Mouse (Mus musculus): ENCODE data around the gene Hacd2. TPM values are rescaled to one million over a fixed set of nuclear protein-coding genes. Genes with fewer than 3 reads are reported as not detected.

Hacd2 gene
- polyA plus RNA-seq, 1 experiment from 2014 or later: 34.2 TPM

GRCm38 (mm10) chr16:35034971-35035370, 12.7 kb downstream of the Hacd2 start:
- no peak for ATAC-seq (replicated peaks; ENCODE audit: insufficient number of reproducible peaks, low FRiP score, low TSS enrichment)
- no peaks in the 10 kb centered on the region; the same call in 1 of the 2 replicates for H3K36me3 ChIP-seq (ENCODE audit: control insufficient read depth, insufficient read depth, low read length)
- H3K27me3 ChIP-seq (ENCODE audit: control insufficient read depth, insufficient read depth, low read length): no peaks in the 10 kb centered on the region
- no peaks in the 10 kb centered on the region for H3K9me3 ChIP-seq (replicated peaks; ENCODE audit: control insufficient read depth, low read length)
- H3K4me1 ChIP-seq (ENCODE audit: control insufficient read depth, insufficient read depth, low read length): no peaks in the 10 kb centered on the region; the same call in 1 of the 2 replicates
- no peak overlapping the region for H3K27ac ChIP-seq (ENCODE audit: low read depth, low read length)
- H3K9ac ChIP-seq (ENCODE audit: low read depth, low read length): no peak overlapping the region
- H3K4me2 ChIP-seq: no peak overlapping the region
- H3K4me3 ChIP-seq (ENCODE audit: low read depth, low read length): no peak overlapping the region
- 85% methylated on average over 5 of the region's 5 CpGs for WGBS (ENCODE audit: insufficient replicate concordance)

DNA sequence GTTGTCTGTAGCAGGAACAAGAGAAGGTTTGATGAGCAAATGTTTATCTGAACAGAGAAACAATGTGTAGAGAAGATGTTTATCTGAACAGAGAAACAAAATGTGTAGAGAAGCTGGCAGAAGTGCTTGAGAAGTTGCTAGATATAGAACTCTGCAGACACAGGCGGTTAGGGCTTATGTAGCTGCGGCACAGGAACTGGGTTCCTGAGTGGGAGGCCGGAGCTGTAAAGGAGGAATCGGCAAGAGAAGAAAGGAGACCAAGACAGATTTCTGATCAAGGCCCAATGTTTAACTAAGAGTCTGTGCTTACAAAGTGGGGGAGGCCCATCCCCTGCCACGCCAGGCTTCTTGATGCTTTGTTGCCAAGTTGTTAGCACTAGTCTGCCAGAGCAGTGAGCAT, 14.5 kb downstream of the Hacd2 start:
- Histone ChIP-seq H3K4me3 (ENCODE audit: low read depth, low read length) (no peak overlapping the region), H3K36me3 (ENCODE audit: control insufficient read depth, insufficient read depth, low read length) (peaks cover 2% of the 10 kb centered on the region; the same call in 1 of the 2 replicates), H3K9ac (ENCODE audit: low read depth, low read length) (no peak overlapping the region), H3K4me2 (no peak overlapping the region), H3K27me3 (ENCODE audit: control insufficient read depth, insufficient read depth, low read length) (no peaks in the 10 kb centered on the region), H3K9me3 (replicated peaks; ENCODE audit: control insufficient read depth, low read length) (no peaks in the 10 kb centered on the region), H3K27ac (ENCODE audit: low read depth, low read length) (no peak overlapping the region), H3K4me1 (ENCODE audit: control insufficient read depth, insufficient read depth, low read length) (no peaks in the 10 kb centered on the region; the same call in 1 of the 2 replicates)
- no peak for ATAC-seq (replicated peaks; ENCODE audit: insufficient number of reproducible peaks, low FRiP score, low TSS enrichment)
- WGBS (ENCODE audit: insufficient replicate concordance): 80% methylated on average over 5 of the region's 5 CpGs

DNA sequence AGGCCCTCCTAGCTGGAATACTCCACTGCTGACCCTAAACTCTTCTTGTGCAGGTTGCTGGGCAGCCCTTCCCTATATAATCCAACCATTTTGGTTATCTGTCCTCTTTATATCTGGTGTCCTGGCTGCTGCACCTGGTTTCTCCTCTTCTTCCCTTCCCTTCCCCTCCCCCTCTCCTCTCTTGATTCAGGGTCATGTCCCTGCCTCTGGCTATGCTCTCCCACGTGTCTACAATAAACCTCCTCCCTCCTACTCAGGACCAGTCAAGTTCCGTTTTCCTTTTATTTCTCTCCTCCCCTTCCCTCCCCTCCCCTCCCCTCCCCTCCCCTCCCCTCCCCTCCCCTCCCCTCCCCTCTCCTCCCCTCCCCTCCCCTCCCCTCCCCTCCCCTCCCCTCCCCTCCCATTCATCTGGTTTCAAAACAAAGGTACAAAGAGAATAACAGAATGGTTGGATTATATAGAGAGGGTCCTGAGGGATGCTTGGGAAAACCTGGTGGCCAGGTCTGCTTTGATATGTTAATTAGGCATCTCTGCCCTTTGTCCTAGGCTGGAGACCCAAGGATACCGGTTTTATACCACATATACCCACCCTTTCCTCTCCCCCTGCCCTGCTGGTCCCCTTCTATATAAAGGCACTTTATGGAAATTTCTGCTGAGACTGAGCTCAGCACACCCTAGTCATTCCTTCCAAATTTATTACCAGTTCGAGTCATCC, 16.3 kb downstream of the Hacd2 start:
- H3K9me3 ChIP-seq (replicated peaks; ENCODE audit: control insufficient read depth, low read length): no peaks in the 10 kb centered on the region
- no peak overlapping the region for H3K4me2 ChIP-seq
- ATAC-seq (replicated peaks; ENCODE audit: insufficient number of reproducible peaks, low FRiP score, low TSS enrichment): no peak
- peaks cover 5% of the 10 kb centered on the region; the same call in 1 of the 2 replicates for H3K36me3 ChIP-seq (ENCODE audit: control insufficient read depth, insufficient read depth, low read length)
- H3K27ac ChIP-seq (ENCODE audit: low read depth, low read length): no peak overlapping the region
- no peaks in the 10 kb centered on the region; the same call in 1 of the 2 replicates for H3K4me1 ChIP-seq (ENCODE audit: control insufficient read depth, insufficient read depth, low read length)
- 32% methylated on average over 4 of the region's 4 CpGs for WGBS (ENCODE audit: insufficient replicate concordance)
- no peak overlapping the region for H3K4me3 ChIP-seq (ENCODE audit: low read depth, low read length)
- no peak overlapping the region for H3K9ac ChIP-seq (ENCODE audit: low read depth, low read length)
- no peaks in the 10 kb centered on the region for H3K27me3 ChIP-seq (ENCODE audit: control insufficient read depth, insufficient read depth, low read length)

GRCm38 (mm10) chr16:35040154-35040553, 17.9 kb downstream of the Hacd2 start:
- Histone ChIP-seq H3K4me3 (ENCODE audit: low read depth, low read length) (no peak overlapping the region), H3K27me3 (ENCODE audit: control insufficient read depth, insufficient read depth, low read length) (no peaks in the 10 kb centered on the region), H3K36me3 (ENCODE audit: control insufficient read depth, insufficient read depth, low read length) (peaks cover 5% of the 10 kb centered on the region; the same call in 1 of the 2 replicates), H3K27ac (ENCODE audit: low read depth, low read length) (no peak overlapping the region), H3K4me1 (ENCODE audit: control insufficient read depth, insufficient read depth, low read length) (no peaks in the 10 kb centered on the region; the same call in 1 of the 2 replicates), H3K9ac (ENCODE audit: low read depth, low read length) (no peak overlapping the region), H3K9me3 (replicated peaks; ENCODE audit: control insufficient read depth, low read length) (no peaks in the 10 kb centered on the region), H3K4me2 (no peak overlapping the region)
- no peak for ATAC-seq (replicated peaks; ENCODE audit: insufficient number of reproducible peaks, low FRiP score, low TSS enrichment)
- 57% methylated on average over 1 of the region's 1 CpGs for WGBS (ENCODE audit: insufficient replicate concordance)

- Histone ChIP-seq H3K27me3 (ENCODE audit: control insufficient read depth, insufficient read depth, low read length) (no peaks in the 10 kb centered on the region), H3K9ac (ENCODE audit: low read depth, low read length) (no peak overlapping the region), H3K9me3 (replicated peaks; ENCODE audit: control insufficient read depth, low read length) (no peaks in the 10 kb centered on the region), H3K4me3 (ENCODE audit: low read depth, low read length) (no peak overlapping the region), H3K4me1 (ENCODE audit: control insufficient read depth, insufficient read depth, low read length) (no peaks in the 10 kb centered on the region; the same call in 1 of the 2 replicates), H3K36me3 (ENCODE audit: control insufficient read depth, insufficient read depth, low read length) (peaks cover 5% of the 10 kb centered on the region; the same call in 1 of the 2 replicates), H3K27ac (ENCODE audit: low read depth, low read length) (no peak overlapping the region), H3K4me2 (no peak overlapping the region)
- ATAC-seq (replicated peaks; ENCODE audit: insufficient number of reproducible peaks, low FRiP score, low TSS enrichment): no peak
- WGBS (ENCODE audit: insufficient replicate concordance): 88% methylated on average over 7 of the region's 7 CpGs
Observed at GRCm38 (mm10) chr16:35041001-35041400, 18.8 kb downstream of the Hacd2 start.

DNA sequence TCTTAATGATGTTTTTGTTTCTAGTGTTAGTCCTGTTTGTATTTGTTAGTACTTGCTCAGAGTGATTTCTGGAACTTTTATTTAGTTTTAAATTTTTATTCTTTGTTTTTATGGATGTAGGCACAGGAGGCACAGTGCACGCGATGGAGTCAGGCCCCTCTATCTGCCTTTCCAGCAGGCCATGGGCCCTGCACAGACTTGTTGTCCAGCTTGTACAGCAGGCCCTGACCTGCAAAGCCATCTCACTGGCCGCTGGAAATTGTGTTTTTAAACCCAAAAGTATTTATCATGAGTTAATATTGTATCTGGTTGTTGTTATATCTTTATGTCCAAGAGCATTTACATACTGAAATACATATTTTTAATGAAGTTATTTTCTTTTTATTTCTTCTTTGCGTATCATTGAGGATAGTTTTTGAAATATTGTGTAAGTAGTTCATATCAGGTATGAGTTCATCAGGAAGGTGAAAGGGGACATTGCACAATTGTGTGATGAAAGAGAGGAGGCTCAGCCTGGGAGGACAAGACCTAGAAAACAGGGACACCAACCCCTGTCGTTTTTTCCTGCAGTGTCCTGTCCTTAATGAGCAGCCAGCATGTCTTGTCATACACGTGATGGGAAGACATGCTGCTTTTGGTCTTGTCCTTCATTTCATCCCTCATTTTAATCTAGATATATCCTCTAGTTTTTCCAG, 24.0 kb downstream of the Hacd2 start:
- H3K9ac ChIP-seq (ENCODE audit: low read depth, low read length): no peak overlapping the region
- 0 out of 2 replicates have a peak, but pooled peaks cover 3% of the 10 kb centered on the region for H3K36me3 ChIP-seq (ENCODE audit: control insufficient read depth, insufficient read depth, low read length)
- no peaks in the 10 kb centered on the region for H3K9me3 ChIP-seq (replicated peaks; ENCODE audit: control insufficient read depth, low read length)
- no peak overlapping the region for H3K4me2 ChIP-seq
- ATAC-seq (replicated peaks; ENCODE audit: insufficient number of reproducible peaks, low FRiP score, low TSS enrichment): no peak
- WGBS (ENCODE audit: insufficient replicate concordance): 78% methylated on average over 6 of the region's 6 CpGs
- H3K4me3 ChIP-seq (ENCODE audit: low read depth, low read length): no peak overlapping the region
- H3K4me1 ChIP-seq (ENCODE audit: control insufficient read depth, insufficient read depth, low read length): peaks cover 2% of the 10 kb centered on the region; the same call in 1 of the 2 replicates
- no peaks in the 10 kb centered on the region for H3K27me3 ChIP-seq (ENCODE audit: control insufficient read depth, insufficient read depth, low read length)
- H3K27ac ChIP-seq (ENCODE audit: low read depth, low read length): no peak overlapping the region

GRCm38 (mm10) chr16:35047272-35047969, 25.2 kb downstream of the Hacd2 start:
- Histone ChIP-seq H3K27ac (ENCODE audit: low read depth, low read length) (no peak overlapping the region), H3K4me2 (no peak overlapping the region), H3K36me3 (ENCODE audit: control insufficient read depth, insufficient read depth, low read length) (0 out of 2 replicates have a peak, but pooled peaks cover 2% of the 10 kb centered on the region), H3K9me3 (replicated peaks; ENCODE audit: control insufficient read depth, low read length) (no peaks in the 10 kb centered on the region), H3K9ac (ENCODE audit: low read depth, low read length) (no peak overlapping the region), H3K27me3 (ENCODE audit: control insufficient read depth, insufficient read depth, low read length) (no peaks in the 10 kb centered on the region), H3K4me1 (ENCODE audit: control insufficient read depth, insufficient read depth, low read length) (peaks cover 2% of the 10 kb centered on the region; the same call in 1 of the 2 replicates), H3K4me3 (ENCODE audit: low read depth, low read length) (no peak overlapping the region)
- WGBS (ENCODE audit: insufficient replicate concordance): 84% methylated on average over 6 of the region's 6 CpGs
- ATAC-seq (replicated peaks; ENCODE audit: insufficient number of reproducible peaks, low FRiP score, low TSS enrichment): no peak

GRCm38 (mm10) chr16:35051066-35051465, 28.8 kb downstream of the Hacd2 start:
- 69% methylated on average over 5 of the region's 5 CpGs for WGBS (ENCODE audit: insufficient replicate concordance)
- Histone ChIP-seq H3K9ac (ENCODE audit: low read depth, low read length) (no peak overlapping the region), H3K27ac (ENCODE audit: low read depth, low read length) (no peak overlapping the region), H3K4me3 (ENCODE audit: low read depth, low read length) (no peak overlapping the region), H3K36me3 (ENCODE audit: control insufficient read depth, insufficient read depth, low read length) (no peaks in the 10 kb centered on the region), H3K9me3 (replicated peaks; ENCODE audit: control insufficient read depth, low read length) (no peaks in the 10 kb centered on the region), H3K27me3 (ENCODE audit: control insufficient read depth, insufficient read depth, low read length) (no peaks in the 10 kb centered on the region), H3K4me2 (no peak overlapping the region), H3K4me1 (ENCODE audit: control insufficient read depth, insufficient read depth, low read length) (peaks cover 2% of the 10 kb centered on the region; the same call in 1 of the 2 replicates)
- ATAC-seq (replicated peaks; ENCODE audit: insufficient number of reproducible peaks, low FRiP score, low TSS enrichment): no peak
